Mouse (Mus musculus) MEL (cell line): ENCODE measurements at regions not wholly inside any gene's neighbourhood (a gene's known extent, or its start where the extent isn't known, plus 50 kb on each side); places are given as distances from the start of the nearest gene placed in this dataset.

Experiments used
- DNase-seq: peaks from one replicate; pipeline ENCODE4 v3.0.0; 2011; ENCODE audit warnings: low read depth, low spot score
- H3K27ac ChIP-seq: 2 replicates; pipeline ENCODE4 v1.5.1; 2012; ENCODE audit warnings: low read depth, mild to moderate bottlenecking, control low read depth, low read length, moderate library complexity; ENCODE audit not compliant: control insufficient read depth
- H3K27me3 ChIP-seq, 2 experiments: fragments of 150-350 bp in 1 of 2; sonication (generic) in 1 of 2; 2 replicates each; pipeline ENCODE4 v1.6.1; 2012; ENCODE audit warnings: low read length in 2 of 2, mild to moderate bottlenecking in 2 of 2, improper control_type of control experiment in 1 of 2, moderate library complexity in 1 of 2; ENCODE audit not compliant: insufficient read depth in 2 of 2, control insufficient read depth in 1 of 2
- H3K36me3 ChIP-seq, 2 experiments: 2 replicates each; pipeline ENCODE4 v1.6.1; 2012 to 2014; ENCODE audit warnings: low read length in 2 of 2, improper control_type of control experiment in 1 of 2, inconsistent platforms in 1 of 2, mild to moderate bottlenecking in 1 of 2; ENCODE audit not compliant: insufficient read depth in 2 of 2, control insufficient read depth in 1 of 2
- H3K4me1 ChIP-seq, 2 experiments: fragments of 150-350 bp in 1 of 2; sonication (generic) in 1 of 2; 2 replicates each; pipeline ENCODE4 v1.6.1; 2012; ENCODE audit warnings: low read length in 2 of 2, improper control_type of control experiment in 1 of 2, mild to moderate bottlenecking in 1 of 2; ENCODE audit not compliant: insufficient read depth in 2 of 2, control insufficient read depth in 1 of 2
- H3K4me3 ChIP-seq, 2 experiments: fragments of 150-350 bp in 1 of 2; sonication (generic) in 1 of 2; 2 replicates each; pipeline ENCODE4 v1.5.1; 2012; ENCODE audit warnings: low read depth in 2 of 2, low read length in 2 of 2, mild to moderate bottlenecking in 2 of 2, moderate library complexity in 2 of 2, control low read depth in 1 of 2, improper control_type of control experiment in 1 of 2; ENCODE audit not compliant: control insufficient read depth in 1 of 2, insufficient read depth in 1 of 2
- H3K79me2 ChIP-seq: 2 replicates; pipeline ENCODE4 v1.6.1; 2012; ENCODE audit warnings: mild to moderate bottlenecking, low read length, moderate library complexity; ENCODE audit not compliant: control insufficient read depth, poor library complexity, insufficient read depth
- H3K9ac ChIP-seq: 2 replicates; pipeline ENCODE4 v1.6.1; 2012; ENCODE audit warnings: low read depth, mild to moderate bottlenecking, control low read depth, low read length, moderate library complexity; ENCODE audit not compliant: control insufficient read depth, poor library complexity, severe bottlenecking
- H3K9me3 ChIP-seq: fragments of 150-350 bp; sonication (generic); replicated peaks from 2 replicates; pipeline ENCODE4 v1.6.1; 2012; ENCODE audit warnings: mild to moderate bottlenecking, low read length, improper control_type of control experiment, moderate library complexity; ENCODE audit not compliant: insufficient read depth
- ELF1 ChIP-seq: IDR thresholded peaks from 2 replicates; pipeline ENCODE4 v1.6.1; 2014; ENCODE audit warnings: low read depth, mild to moderate bottlenecking, inconsistent platforms, low read length, improper control_type of control experiment, moderate library complexity
- EP300 ChIP-seq, 2 experiments: IDR thresholded peaks; 2 replicates each; pipeline ENCODE4 v1.6.1; 2011; ENCODE audit warnings: improper control_type of control experiment in 2 of 2, low read length in 2 of 2, low read depth in 1 of 2, mild to moderate bottlenecking in 1 of 2
- ETS1 ChIP-seq: IDR thresholded peaks from 2 replicates; pipeline ENCODE4 v1.6.1; 2012; ENCODE audit warnings: low read depth, mild to moderate bottlenecking, inconsistent platforms, low read length, improper control_type of control experiment, moderate library complexity
- GABPA ChIP-seq: IDR thresholded peaks from 2 replicates; pipeline ENCODE4 v1.6.1; 2012; ENCODE audit warnings: low read depth, mild to moderate bottlenecking, inconsistent platforms, low read length, improper control_type of control experiment, moderate library complexity
- HCFC1 ChIP-seq: IDR thresholded peaks from 2 replicates; pipeline ENCODE4 v1.6.1; 2012; ENCODE audit warnings: low read depth, mild to moderate bottlenecking, inconsistent platforms, low read length, improper control_type of control experiment, moderate library complexity
- KAT2A ChIP-seq: conservative IDR thresholded peaks from 2 replicates; pipeline ENCODE4 v1.6.1; 2012; ENCODE audit warnings: low read depth, low read length, improper control_type of control experiment, inconsistent platforms
- MAX ChIP-seq: IDR thresholded peaks from 2 replicates; pipeline ENCODE4 v1.6.1; 2011; ENCODE audit warnings: low read length, improper control_type of control experiment
- MAZ ChIP-seq: IDR thresholded peaks from 2 replicates; pipeline ENCODE4 v1.6.1; 2012; ENCODE audit warnings: low read depth, mild to moderate bottlenecking, inconsistent platforms, low read length, improper control_type of control experiment
- MEF2A ChIP-seq: IDR thresholded peaks from 2 replicates; pipeline ENCODE4 v1.6.1; 2014; ENCODE audit warnings: low read depth, mild to moderate bottlenecking, inconsistent platforms, low read length, improper control_type of control experiment; ENCODE audit not compliant: poor library complexity, insufficient replicate concordance, severe bottlenecking; ENCODE audit errors: extremely low read depth
- MXI1 ChIP-seq: IDR thresholded peaks from 2 replicates; pipeline ENCODE4 v1.6.1; 2011; ENCODE audit warnings: mild to moderate bottlenecking, low read depth, low read length, improper control_type of control experiment
- MYB ChIP-seq: IDR thresholded peaks from 2 replicates; pipeline ENCODE4 v1.6.1; 2011; ENCODE audit warnings: mild to moderate bottlenecking, low read depth, low read length, improper control_type of control experiment
- NELFE ChIP-seq: IDR thresholded peaks from 2 replicates; pipeline ENCODE4 v1.6.1; 2011; ENCODE audit warnings: low read depth, low read length, improper control_type of control experiment
- POLR2A ChIP-seq, 2 experiments: IDR thresholded peaks; 2 replicates each; pipeline ENCODE4 v1.6.1; 2011 to 2012; ENCODE audit warnings: low read length in 2 of 2, mild to moderate bottlenecking in 2 of 2, control low read depth in 1 of 2, improper control_type of control experiment in 1 of 2, low read depth in 1 of 2, moderate library complexity in 1 of 2; ENCODE audit not compliant: control insufficient read depth in 1 of 2, insufficient read depth in 1 of 2, poor library complexity in 1 of 2
- POLR2AphosphoS5 ChIP-seq: IDR thresholded peaks from 2 replicates; pipeline ENCODE4 v1.6.1; 2012; ENCODE audit warnings: low read depth, borderline replicate concordance, mild to moderate bottlenecking, inconsistent platforms, low read length, moderate library complexity, mixed read lengths
- SIN3A ChIP-seq: IDR thresholded peaks from 2 replicates; pipeline ENCODE4 v1.6.1; 2012; ENCODE audit warnings: low read length, improper control_type of control experiment, inconsistent platforms
- TAL1 ChIP-seq: IDR thresholded peaks from 2 replicates; pipeline ENCODE4 v1.6.1; 2012; ENCODE audit warnings: mild to moderate bottlenecking, inconsistent platforms, low read length, moderate library complexity, mixed read lengths
- UBTF ChIP-seq: IDR thresholded peaks from 2 replicates; pipeline ENCODE4 v1.6.1; 2012; ENCODE audit warnings: low read depth, mild to moderate bottlenecking, inconsistent platforms, low read length, improper control_type of control experiment, moderate library complexity, borderline replicate concordance; ENCODE audit not compliant: insufficient read depth
- ZKSCAN1 ChIP-seq: IDR thresholded peaks from 2 replicates; pipeline ENCODE4 v1.6.1; 2012; ENCODE audit warnings: low read depth, mild to moderate bottlenecking, inconsistent platforms, low read length, improper control_type of control experiment, moderate library complexity
- ZNF384 ChIP-seq: IDR thresholded peaks from 2 replicates; pipeline ENCODE4 v1.6.1; 2012; ENCODE audit warnings: low read depth, mild to moderate bottlenecking, inconsistent platforms, low read length, improper control_type of control experiment

DNA sequence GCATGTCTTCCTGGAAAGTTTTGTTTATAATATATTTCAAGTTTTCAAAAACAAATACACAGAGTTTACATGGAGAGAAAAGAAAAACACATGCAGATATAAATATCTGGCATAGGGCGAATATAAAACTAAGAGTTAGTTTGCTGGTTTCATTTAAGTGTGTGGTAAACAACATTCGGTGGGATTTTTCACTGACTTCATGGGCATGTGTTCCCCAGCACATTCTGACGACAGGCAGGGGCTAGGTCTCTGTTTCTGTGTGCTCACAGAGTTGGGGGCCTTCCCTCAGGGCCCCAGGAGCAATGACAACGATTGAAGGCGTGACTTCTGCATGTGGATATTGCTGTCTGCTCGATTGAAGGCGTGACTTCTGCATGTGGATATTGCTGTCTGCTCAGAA lies 193.3 kb upstream of the Npvf start:
- Histone ChIP-seq H3K27ac (no peak overlapping the region), H3K4me3 (no peak overlapping the region), H3K36me3 (no peaks in the 10 kb centered on the region), H3K4me1 (no peaks in the 10 kb centered on the region), H3K9ac (no peak overlapping the region), H3K9me3 (no peaks in the 10 kb centered on the region), H3K27me3 (no peaks in the 10 kb centered on the region), H3K79me2 (no peaks in the 10 kb centered on the region)
- TF ChIP-seq MYB (no peak), MXI1 (no peak), ELF1 (no peak), ZKSCAN1 (no peak), MAX (no peak), POLR2AphosphoS5 (no peak), KAT2A (no peak), ETS1 (no peak), MEF2A (no peak), MAZ (no peak), HCFC1 (no peak), EP300 (IDR thresholded peaks at IDR 0.05; ENCODE audit: low read depth in 1 of 2, low read length in 2 of 2) (no peak), ZNF384 (no peak), TAL1 (no peak), NELFE (no peak), GABPA (no peak), SIN3A (no peak), UBTF (no peak)
- DNase-seq, result no peak

DNA sequence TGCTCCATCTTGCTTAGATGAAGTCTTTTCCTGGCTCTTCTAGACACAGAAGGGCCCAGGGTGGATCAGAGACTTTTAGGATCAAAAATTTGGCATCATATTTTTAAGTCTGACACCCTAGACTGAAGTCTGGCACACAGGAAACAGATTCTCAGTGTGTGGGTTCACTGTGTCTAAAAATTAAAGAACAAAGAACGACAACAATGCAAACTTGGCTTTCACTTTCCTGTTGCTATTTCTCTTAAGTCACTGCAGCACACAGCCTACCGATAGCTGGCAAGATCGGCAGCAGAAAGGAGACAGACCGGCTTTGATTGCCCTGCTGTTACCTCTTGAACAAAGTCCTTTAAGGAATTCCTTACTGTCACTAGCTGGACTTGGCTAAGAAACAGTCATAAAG lies 204.9 kb upstream of the Npvf start:
- Histone ChIP-seq H3K4me1 (no peaks in the 10 kb centered on the region), H3K79me2 (no peaks in the 10 kb centered on the region), H3K27me3 (no peaks in the 10 kb centered on the region), H3K9ac (no peak overlapping the region), H3K36me3 (no peaks in the 10 kb centered on the region), H3K4me3 (no peak overlapping the region), H3K27ac (no peak overlapping the region), H3K9me3 (no peaks in the 10 kb centered on the region)
- TF ChIP-seq POLR2A (IDR thresholded peaks at IDR 0.05; ENCODE audit: control insufficient read depth in 1 of 2, insufficient read depth in 1 of 2, low read depth in 1 of 2, low read length in 2 of 2, poor library complexity in 1 of 2), result no peak
- DNase-seq, result no peak
